Mouse (Mus musculus): ENCODE data around the gene Nkx2-9.

Gene Nkx2-9

GRCm38 (mm10) chr12:56612761-56613437, at the start of gene Nkx2-9:
Gene Nkx2-9, minus strand, starts transcription at chr12:56613284.
- DNase-seq: no peak

DNA sequence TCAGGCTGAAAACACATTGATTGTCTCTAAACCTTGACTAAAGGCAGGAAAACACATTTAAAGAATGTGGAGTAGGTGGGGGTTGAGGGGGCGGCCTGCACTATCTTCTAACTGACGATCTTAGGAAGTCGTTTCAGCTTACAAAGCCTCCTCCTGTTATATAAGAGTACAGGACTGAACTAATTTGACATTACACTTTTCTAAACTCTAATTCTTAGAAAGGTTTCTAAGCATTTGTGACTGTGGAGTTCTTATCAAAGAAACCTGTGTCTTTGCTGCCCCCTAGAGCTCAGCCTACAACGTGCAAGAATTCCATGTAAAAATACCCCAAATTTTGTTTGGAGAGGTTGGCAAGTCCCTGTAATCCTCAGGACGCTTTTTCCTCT, 24.1 kb upstream of the Nkx2-9 start:
- peak; percentile 30 to 76 for DNase-seq

DNA sequence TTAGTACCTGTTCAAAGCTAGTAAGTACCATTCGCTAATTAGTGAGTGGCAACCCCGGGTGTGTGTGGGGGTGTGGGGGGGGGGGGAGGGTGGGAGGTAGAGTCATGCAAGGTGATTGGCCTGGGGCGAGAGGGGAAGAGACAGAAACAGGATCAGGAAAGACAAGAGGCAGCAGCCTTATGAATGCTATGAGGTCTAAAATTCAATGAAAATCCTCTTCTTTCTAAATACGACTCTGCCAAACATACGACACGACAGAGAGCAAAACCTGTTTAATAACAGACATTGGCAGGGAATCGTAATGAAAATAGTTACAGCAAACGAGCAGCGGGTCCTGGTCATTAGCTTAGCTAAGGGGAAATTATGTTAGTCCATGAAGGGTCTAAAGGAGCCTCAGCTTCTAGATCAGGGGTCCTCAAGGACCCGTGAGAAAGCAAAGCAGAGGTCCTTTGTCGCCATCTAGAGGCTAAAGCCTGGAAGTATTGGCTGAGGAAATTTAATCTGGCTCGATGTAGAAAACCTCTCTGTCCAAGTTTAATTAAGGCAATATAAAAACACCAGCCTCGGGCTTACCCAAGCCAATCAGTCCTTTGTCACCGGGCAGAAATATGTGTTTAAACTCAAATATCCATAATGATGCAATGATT, 23.6 kb upstream of the Nkx2-9 start:
- DNase-seq: peak; percentile 19 to 22

GRCm38 (mm10) chr12:56616088-56616487, 3.0 kb upstream of the Nkx2-9 start:
- no peak for DNase-seq

GRCm38 (mm10) chr12:56615391-56615790, 2.3 kb upstream of the Nkx2-9 start:
- no peak for DNase-seq

GRCm38 (mm10) chr12:56614513-56614912, 1.4 kb upstream of the Nkx2-9 start:
- DNase-seq: no peak

DNA sequence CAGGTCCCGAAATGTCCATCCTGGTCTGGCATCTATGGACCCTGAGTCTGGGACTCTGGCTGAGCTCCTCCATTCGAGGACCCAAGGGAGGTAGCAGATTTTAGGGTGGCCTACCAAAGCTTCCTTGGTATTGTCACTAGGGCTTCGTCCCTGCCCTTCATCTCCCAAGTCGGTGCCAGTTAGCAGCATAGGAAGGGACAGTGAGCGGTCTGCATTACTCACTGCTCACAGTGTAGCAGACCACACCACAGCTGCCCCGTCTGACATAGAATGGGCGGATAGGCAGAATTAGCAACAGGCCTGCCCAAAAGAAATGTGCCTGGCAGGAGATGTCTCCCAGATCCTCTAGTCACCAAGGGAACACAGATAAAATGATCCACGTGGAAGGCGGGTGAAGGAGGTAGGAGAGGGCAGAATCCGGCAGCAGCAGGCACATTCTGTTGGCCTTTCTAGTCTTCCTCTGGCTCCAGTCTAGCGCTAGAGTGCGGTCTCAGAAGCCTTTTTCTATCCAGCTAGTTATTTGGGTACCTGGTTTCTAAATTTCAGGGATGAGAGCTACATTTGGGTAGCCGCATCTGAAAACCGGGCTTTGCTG, 929 bp upstream of the Nkx2-9 start:
- DNase-seq: no peak

DNA sequence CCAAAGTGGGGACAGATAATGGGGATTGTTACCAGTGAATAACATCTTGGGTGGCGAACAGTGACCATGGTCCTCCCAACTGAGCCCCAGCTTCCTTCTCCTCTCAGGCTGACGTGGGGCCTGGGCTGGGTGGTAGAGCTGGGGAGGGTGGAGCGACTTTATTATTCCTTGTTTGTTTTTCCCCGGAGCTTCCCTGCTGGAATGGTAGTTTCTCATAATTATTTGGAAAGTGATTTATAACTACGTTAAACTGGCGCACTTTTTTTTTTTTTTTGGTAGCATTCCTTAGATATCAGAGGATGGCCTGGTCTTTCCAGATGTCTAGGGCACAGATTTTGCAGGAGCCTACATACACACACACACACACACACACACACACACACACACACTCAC, 350 bp upstream of the Nkx2-9 start:
- DNase-seq: no peak

DNA sequence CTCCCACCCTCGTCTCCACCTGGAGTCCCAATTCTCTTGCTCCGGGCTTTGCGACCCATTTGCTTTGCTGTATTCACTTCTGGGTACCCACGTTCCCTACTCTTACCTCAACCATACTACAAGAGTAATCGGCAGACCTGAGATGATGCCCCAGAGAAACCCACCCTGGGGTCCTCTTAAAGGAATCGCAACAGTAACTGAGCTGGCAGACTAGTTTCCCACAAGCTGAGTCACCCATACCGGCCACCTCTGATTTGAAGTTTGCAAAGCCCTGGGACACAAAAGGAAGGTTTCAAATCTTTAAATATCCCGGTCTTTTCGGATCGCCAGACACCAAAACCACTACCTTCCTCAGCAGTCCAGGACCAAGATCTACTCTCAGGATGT, 742 bp downstream of the Nkx2-9 start:
- no peak for DNase-seq

GRCm38 (mm10) chr12:56611504-56612348, 1.4 kb downstream of the Nkx2-9 start:
- DNase-seq: no peak

GRCm38 (mm10) chr12:56610851-56611250, 2.2 kb downstream of the Nkx2-9 start:
- no peak for DNase-seq

GRCm38 (mm10) chr12:56591722-56592121, 21.4 kb downstream of the Nkx2-9 start:
- DNase-seq: peak; percentile 5 to 49

GRCm38 (mm10) chr12:56587830-56588229, 25.3 kb downstream of the Nkx2-9 start:
- peak in 1 of 2 experiments; percentile 9 for DNase-seq
